Mouse (Mus musculus) kidney, embryonic 16.5 days (tissue): ENCODE measurements around the gene Cdr2l. TPM values are rescaled to one million over a fixed set of nuclear protein-coding genes. Genes with fewer than 3 reads are reported as not detected.

ENCODE experiments used
- ATAC-seq: fragments of 200-750 bp; cut with Nextera tagmentation; 2 replicates; pipeline ENCODE4 v1.8.0; 2017; ENCODE audit warnings: moderate TSS enrichment; ENCODE audit not compliant: low FRiP score, low TSS enrichment
- H3K27ac ChIP-seq: fragments of 300-500 bp; sonication (generic); 2 replicates; pipeline ENCODE4 v1.5.1; 2014; ENCODE audit warnings: low read length
- H3K27me3 ChIP-seq: fragments of 300-500 bp; sonication (generic); 2 replicates; pipeline ENCODE4 v1.6.1; 2014; ENCODE audit warnings: low read length, control low read depth, mixed read lengths; ENCODE audit not compliant: insufficient read depth
- H3K36me3 ChIP-seq: fragments of 300-500 bp; sonication (generic); 2 replicates; pipeline ENCODE4 v1.6.1; 2014; ENCODE audit warnings: low read length, control low read depth, mixed read lengths; ENCODE audit not compliant: insufficient read depth
- H3K4me1 ChIP-seq: fragments of 300-500 bp; sonication (generic); 2 replicates; pipeline ENCODE4 v1.6.1; 2014; ENCODE audit warnings: low read length, control low read depth, mixed read lengths; ENCODE audit not compliant: insufficient read depth
- H3K4me2 ChIP-seq: fragments of 300-500 bp; sonication (generic); replicated peaks from 2 replicates; pipeline ENCODE4 v1.6.1; 2014; ENCODE audit warnings: low read depth, low read length
- H3K4me3 ChIP-seq: fragments of 300-500 bp; sonication (generic); 2 replicates; pipeline ENCODE4 v1.5.1; 2014; ENCODE audit warnings: mild to moderate bottlenecking, low read length
- H3K9ac ChIP-seq: fragments of 300-500 bp; sonication (generic); replicated peaks from 2 replicates; pipeline ENCODE4 v1.6.1; 2014; ENCODE audit warnings: low read length
- H3K9me3 ChIP-seq: fragments of 300-500 bp; sonication (generic); 2 replicates; pipeline ENCODE4 v1.6.1; 2016; ENCODE audit warnings: low read length, control low read depth
- WGBS: fragments of 180-500 bp; shearing (Covaris S2); extraction: QIAGEN DNeasy Blood & Tissue Kit; methylation state at CpG from one replicate; pipeline ENCODE4 v1.1.7; 2014; 5-methylcytosine and 5-hydroxymethylcytosine counted together
- polyA plus RNA-seq: library from polyadenylated mRNA; unstranded; fragments of >200 nt; fragmentation: Nextera tagmentation; extraction: Ambion mirVana; gene quantifications from 2 replicates; pipeline ENCODE4 v1.2.1, GENCODE M21; 2015

Gene Cdr2l
- polyA plus RNA-seq, 1 experiment from 2014 or later, result 7.9 TPM

GRCm38 (mm10) chr11:115348681-115349248, 33.0 kb upstream of the Cdr2l start:
- peaks cover 14% of the 10 kb centered on the region for H3K27me3 ChIP-seq
- peaks cover 10% of the 10 kb centered on the region; the same call in 1 of the 2 replicates for H3K4me1 ChIP-seq
- no peak overlapping the region for H3K27ac ChIP-seq
- 46% methylated on average over 17 of the region's 17 CpGs for WGBS
- no peaks in the 10 kb centered on the region for H3K36me3 ChIP-seq
- ATAC-seq, result no peak
- H3K9ac ChIP-seq, result no peak overlapping the region
- no peak overlapping the region for H3K4me2 ChIP-seq
- no peaks in the 10 kb centered on the region for H3K9me3 ChIP-seq
- no peak overlapping the region for H3K4me3 ChIP-seq

GRCm38 (mm10) chr11:115349976-115350375, 31.7 kb upstream of the Cdr2l start:
- peaks cover 2% of the 10 kb centered on the region for H3K27me3 ChIP-seq

GRCm38 (mm10) chr11:115353375-115353774, 28.3 kb upstream of the Cdr2l start:
- Histone ChIP-seq H3K4me1 (peaks cover 10% of the 10 kb centered on the region; the same call in 1 of the 2 replicates), H3K27ac (no peak overlapping the region), H3K9me3 (no peaks in the 10 kb centered on the region), H3K9ac (no peak overlapping the region), H3K4me3 (no peak overlapping the region), H3K36me3 (no peaks in the 10 kb centered on the region), H3K27me3 (peaks cover 7% of the 10 kb centered on the region), H3K4me2 (no peak overlapping the region)
- WGBS, result 87% methylated on average over 5 of the region's 5 CpGs
- no peak for ATAC-seq

More at GRCm38 (mm10) chr11:115349976-115350375, 31.7 kb upstream of the Cdr2l start:
- H3K4me3 ChIP-seq, result no peak overlapping the region
- ATAC-seq, result no peak
- H3K4me1 ChIP-seq, result peaks cover 10% of the 10 kb centered on the region; the same call in 1 of the 2 replicates
- no peaks in the 10 kb centered on the region for H3K36me3 ChIP-seq
- no peaks in the 10 kb centered on the region for H3K9me3 ChIP-seq
- H3K4me2 ChIP-seq, result no peak overlapping the region
- H3K27ac ChIP-seq, result no peak overlapping the region
- 42% methylated on average over 4 of the region's 4 CpGs for WGBS
- H3K9ac ChIP-seq, result no peak overlapping the region

GRCm38 (mm10) chr11:115354183-115354582, 27.5 kb upstream of the Cdr2l start:
- Histone ChIP-seq H3K9ac (no peak overlapping the region), H3K27me3 (peaks cover 7% of the 10 kb centered on the region), H3K36me3 (no peaks in the 10 kb centered on the region), H3K4me2 (no peak overlapping the region), H3K4me1 (peaks cover 11% of the 10 kb centered on the region), H3K4me3 (no peak overlapping the region), H3K27ac (no peak overlapping the region), H3K9me3 (no peaks in the 10 kb centered on the region)
- 8% methylated on average over 8 of the region's 8 CpGs for WGBS
- ATAC-seq, result peak; percentile 27; the same call in 1 of the 2 replicates

GRCm38 (mm10) chr11:115358468-115358867, 23.2 kb upstream of the Cdr2l start:
- Histone ChIP-seq H3K9ac (0 out of 2 replicates have a peak overlapping the region, but pooled peaks have one; percentile 23), H3K4me3 (no peak overlapping the region), H3K4me2 (no peak overlapping the region), H3K27me3 (peaks cover 7% of the 10 kb centered on the region), H3K9me3 (no peaks in the 10 kb centered on the region), H3K27ac (no peak overlapping the region), H3K36me3 (no peaks in the 10 kb centered on the region), H3K4me1 (peaks cover 10% of the 10 kb centered on the region)
- 17% methylated on average over 5 of the region's 5 CpGs for WGBS
- peak; percentile 37; the same call in 1 of the 2 replicates for ATAC-seq

DNA sequence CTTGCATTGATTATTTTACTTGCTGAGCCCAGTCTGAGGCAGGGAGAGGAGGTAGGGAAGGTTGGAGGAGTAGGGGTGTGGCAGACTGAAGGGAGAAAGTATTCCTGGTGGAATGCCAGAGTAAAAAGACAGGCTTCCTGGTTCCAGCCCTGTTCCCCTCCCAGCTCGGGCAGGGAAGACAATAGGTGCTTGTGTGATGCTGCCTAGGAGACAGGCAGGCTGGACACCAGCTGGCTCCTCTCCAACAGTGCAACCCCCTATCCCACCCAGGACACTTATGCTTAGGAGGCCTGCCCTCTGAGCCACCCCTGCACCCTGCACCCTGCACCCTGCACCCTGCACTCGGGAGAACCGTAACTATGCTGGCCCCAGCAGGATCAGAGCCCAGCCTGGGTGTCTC, 22.4 kb upstream of the Cdr2l start:
- no peak overlapping the region for H3K4me3 ChIP-seq
- H3K27me3 ChIP-seq, result peaks cover 7% of the 10 kb centered on the region
- peaks cover 10% of the 10 kb centered on the region for H3K4me1 ChIP-seq
- no peak overlapping the region for H3K4me2 ChIP-seq
- no peak overlapping the region for H3K27ac ChIP-seq
- no peak overlapping the region for H3K9ac ChIP-seq
- no peaks in the 10 kb centered on the region for H3K36me3 ChIP-seq
- no peak for ATAC-seq
- 66% methylated on average over 3 of the region's 3 CpGs for WGBS
- H3K9me3 ChIP-seq, result no peaks in the 10 kb centered on the region

DNA sequence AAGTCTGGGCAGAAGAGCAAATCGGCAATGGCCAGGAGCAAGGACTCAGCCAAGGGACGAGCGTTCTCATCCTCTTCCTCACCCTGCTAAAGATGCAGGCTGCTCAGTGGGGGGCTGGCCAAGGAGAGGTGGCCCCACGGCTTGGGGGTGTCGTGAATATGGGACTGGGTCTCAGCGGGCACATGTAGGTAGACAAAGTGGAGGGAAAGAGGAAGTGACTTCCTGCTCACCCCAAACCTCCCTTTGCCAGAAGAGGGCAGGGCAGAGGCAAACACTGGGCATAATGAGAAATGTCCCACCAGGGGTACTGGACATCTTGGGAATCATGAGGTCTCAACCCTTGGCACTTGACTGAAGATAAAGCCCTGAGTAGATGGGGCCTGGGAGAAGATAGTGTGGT, 22.0 kb upstream of the Cdr2l start:
- H3K4me3 ChIP-seq, result no peak overlapping the region
- no peak for ATAC-seq
- WGBS, result 76% methylated on average over 6 of the region's 6 CpGs
- H3K4me2 ChIP-seq, result no peak overlapping the region
- H3K9ac ChIP-seq, result no peak overlapping the region
- no peak overlapping the region for H3K27ac ChIP-seq
- H3K4me1 ChIP-seq, result peaks cover 10% of the 10 kb centered on the region
- no peaks in the 10 kb centered on the region for H3K9me3 ChIP-seq
- H3K36me3 ChIP-seq, result no peaks in the 10 kb centered on the region
- peaks cover 7% of the 10 kb centered on the region for H3K27me3 ChIP-seq

- H3K4me2 ChIP-seq, result no peak overlapping the region
- H3K4me3 ChIP-seq, result no peak overlapping the region
- H3K4me1 ChIP-seq, result peaks cover 13% of the 10 kb centered on the region
- 90% methylated on average over 3 of the region's 3 CpGs for WGBS
- peaks cover 24% of the 10 kb centered on the region for H3K27me3 ChIP-seq
- no peaks in the 10 kb centered on the region for H3K9me3 ChIP-seq
- H3K9ac ChIP-seq, result no peak overlapping the region
- no peaks in the 10 kb centered on the region for H3K36me3 ChIP-seq
- H3K27ac ChIP-seq, result no peak overlapping the region
- no peak for ATAC-seq
These were observed 17.6 kb upstream of the Cdr2l start for GRCm38 (mm10) chr11:115364136-115364535.

GRCm38 (mm10) chr11:115366039-115366705, 15.5 kb upstream of the Cdr2l start:
- peak overlapping the region; percentile 60; the same call in 1 of the 2 replicates for H3K4me3 ChIP-seq
- ATAC-seq, result peak; percentile 39; the same call in 1 of the 2 replicates
- H3K9ac ChIP-seq, result no peak overlapping the region
- H3K9me3 ChIP-seq, result no peaks in the 10 kb centered on the region
- peaks cover 13% of the 10 kb centered on the region for H3K4me1 ChIP-seq
- peaks cover 45% of the 10 kb centered on the region for H3K27me3 ChIP-seq
- no peaks in the 10 kb centered on the region for H3K36me3 ChIP-seq
- 32% methylated on average over 7 of the region's 7 CpGs for WGBS
- H3K4me2 ChIP-seq, result no peak overlapping the region
- H3K27ac ChIP-seq, result no peak overlapping the region
